Mouse (Mus musculus) kidney, adult 2 months (tissue): ENCODE measurements around the gene Atp1a1.

Source experiments
- CTCF ChIP-seq: fragments of 200-500 bp; conservative IDR thresholded peaks from 2 replicates; pipeline ENCODE4 v1.5.1; 2011; ENCODE audit warnings: low read depth, mild to moderate bottlenecking, control low read depth, low read length, moderate library complexity, mixed read lengths; ENCODE audit not compliant: insufficient read depth, insufficient read length
- POLR2A ChIP-seq: fragments of 200-500 bp; IDR thresholded peaks from one replicate; pipeline ENCODE4 v1.6.1; 2011; ENCODE audit warnings: low read depth, low read length, control low read depth

DNA sequence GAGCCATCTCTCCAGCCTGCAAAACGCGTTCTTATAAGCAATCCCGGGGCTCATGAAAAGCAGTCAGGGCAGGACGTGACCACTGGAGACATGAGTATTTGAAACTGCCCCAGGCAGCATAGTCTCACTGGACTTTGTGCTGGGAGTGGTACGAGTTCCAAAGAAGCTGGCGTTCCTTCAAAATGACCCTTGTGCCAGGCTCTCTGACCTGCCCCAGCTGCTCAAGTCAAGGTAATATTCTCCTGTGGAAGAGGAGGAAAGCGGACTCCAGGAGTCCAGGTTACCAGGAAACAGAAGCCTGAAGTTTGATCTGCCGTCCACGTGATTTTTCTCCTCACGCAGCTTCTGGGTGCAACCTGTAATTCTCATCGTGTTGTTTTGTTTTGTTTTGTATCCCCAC is 77.9 kb downstream of the Atp1a1 start:
- no peak for TF ChIP-seq CTCF
- TF ChIP-seq POLR2A: no peak
